Mouse (Mus musculus) testis, adult 2 months (tissue): ENCODE measurements around the gene Ppp1r12a.

Experiments used
- CTCF ChIP-seq: fragments of 200-500 bp; IDR thresholded peaks from 2 replicates; pipeline ENCODE4 v1.5.1; 2012; ENCODE audit warnings: low read depth, mild to moderate bottlenecking, inconsistent platforms, low read length, moderate library complexity; ENCODE audit not compliant: control insufficient read depth, insufficient read depth, insufficient replicate concordance
- POLR2A ChIP-seq: fragments of 200-500 bp; IDR thresholded peaks from 2 replicates; pipeline ENCODE4 v1.6.1; 2012; ENCODE audit warnings: low read depth, mild to moderate bottlenecking, inconsistent platforms, low read length, moderate library complexity; ENCODE audit not compliant: control insufficient read depth

GRCm38 (mm10) chr10:108133253-108133652 is 28.7 kb upstream of the Ppp1r12a start:
- TF ChIP-seq CTCF (no peak), POLR2A (no peak)
